Mouse (Mus musculus): Measurements from ENCODE around the gene Tpgs1.

DNA sequence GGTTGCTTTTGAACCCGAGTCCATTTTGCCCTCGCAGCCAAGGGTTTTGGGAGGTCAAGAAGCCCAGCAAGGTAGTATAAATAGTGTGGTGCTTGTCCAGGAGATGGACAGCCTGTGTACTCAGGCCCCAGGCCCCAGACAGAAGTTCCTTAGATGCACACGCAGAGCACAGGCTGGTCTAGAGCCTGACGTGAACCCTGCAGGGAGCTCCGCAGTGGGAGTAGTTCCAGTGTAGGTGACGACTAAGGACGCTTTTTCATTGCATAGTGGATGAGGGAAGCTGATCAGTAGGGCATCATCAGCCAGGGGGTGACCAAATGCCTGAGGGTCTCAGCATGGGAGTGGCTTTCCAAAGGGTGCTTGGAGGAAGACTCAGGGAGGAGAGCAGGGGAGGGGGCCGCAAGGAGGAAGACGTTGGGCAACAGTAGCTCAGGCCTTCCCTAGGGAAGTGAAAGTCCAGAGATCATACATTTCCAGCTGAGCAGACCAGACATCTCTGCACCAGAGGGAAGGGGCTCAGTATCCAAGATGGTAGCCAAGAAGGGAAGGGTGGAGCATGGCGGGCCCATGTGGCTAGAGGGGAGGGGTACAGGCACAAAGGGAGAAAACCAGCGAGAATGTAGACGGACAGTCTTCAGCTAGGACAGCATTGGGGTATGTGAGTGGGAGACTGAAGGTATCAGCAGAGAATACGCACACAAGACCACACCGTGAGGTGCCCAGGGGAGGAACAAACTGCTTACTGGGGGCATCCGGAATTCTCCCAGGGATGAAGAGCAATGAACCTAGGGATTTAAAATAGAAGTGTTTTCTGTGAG, 1.1 kb downstream of the Tpgs1 start:
- TF ChIP-seq CTCF (conservative IDR thresholded peaks at IDR 0.05 in 1 of 2, IDR thresholded peaks at IDR 0.05 in 1 of 2; ENCODE audit: low read depth in 2 of 2, low read length in 2 of 2) (no peak), MEF2A (IDR thresholded peaks at IDR 0.05; ENCODE audit: borderline replicate concordance, low read depth, low read length) (0 out of 2 replicates have a peak, but pooled peaks have one; percentile 7), MYC (IDR thresholded peaks at IDR 0.05; ENCODE audit: low read depth, low read length) (peak; percentile 60; the same call in 1 of the 2 replicates), ETS1 (conservative IDR thresholded peaks at IDR 0.05; ENCODE audit: low read depth, low read length) (no peak), POLR2A (IDR thresholded peaks at IDR 0.05; ENCODE audit: low read depth, low read length) (peak; percentile 51; the same call in 1 of the 2 replicates), CHD2 (IDR thresholded peaks at IDR 0.05; ENCODE audit: low read length) (no peak)
